Mouse (Mus musculus): Measurements from ENCODE around the gene 1700028J19Rik. TPM values are rescaled to one million over a fixed set of nuclear protein-coding genes. Genes with fewer than 3 reads are reported as not detected.
"Not testable (repeated sequence)": the region's sequence is repeated elsewhere in the genome, so short reads cannot be mapped to it uniquely, and the experiment has no call there.

1700028J19Rik gene
- polyA plus RNA-seq, 1 experiment from 2014 or later: 1.2 TPM

GRCm38 (mm10) chr7:44271309-44271708 is 24.8 kb upstream of the 1700028J19Rik start:
- no peak overlapping the region for H3K4me2 ChIP-seq (replicated peaks)
- H3K27ac ChIP-seq (replicated peaks): no peak overlapping the region
- H3K4me1 ChIP-seq: no peaks in the 10 kb centered on the region
- no peak for ATAC-seq (replicated peaks)
- no peak overlapping the region for H3K9ac ChIP-seq (replicated peaks)
- H3K27me3 ChIP-seq: peaks cover 3% of the 10 kb centered on the region; the same call in 1 of the 2 replicates
- no peak overlapping the region for H3K4me3 ChIP-seq
- H3K36me3 ChIP-seq: no peaks in the 10 kb centered on the region
- H3K9me3 ChIP-seq: no peaks in the 10 kb centered on the region
- 76% methylated on average over 2 of the region's 2 CpGs for WGBS

GRCm38 (mm10) chr7:44269397-44269796 is 22.9 kb upstream of the 1700028J19Rik start:
- Histone ChIP-seq H3K27ac (replicated peaks) (no peak overlapping the region), H3K4me2 (replicated peaks) (no peak overlapping the region), H3K36me3 (no peaks in the 10 kb centered on the region), H3K9me3 (no peaks in the 10 kb centered on the region), H3K4me1 (no peaks in the 10 kb centered on the region), H3K4me3 (no peak overlapping the region), H3K27me3 (peaks cover under 1% of the 10 kb centered on the region; the same call in 1 of the 2 replicates), H3K9ac (replicated peaks) (no peak overlapping the region)
- ATAC-seq (replicated peaks): no peak
- 90% methylated on average over 2 of the region's 2 CpGs for WGBS

GRCm38 (mm10) chr7:44268117-44268516 is 21.6 kb upstream of the 1700028J19Rik start:
- Histone ChIP-seq H3K27me3 (no peaks in the 10 kb centered on the region; the same call in 1 of the 2 replicates), H3K4me1 (peaks cover 3% of the 10 kb centered on the region; the same call in 1 of the 2 replicates), H3K36me3 (no peaks in the 10 kb centered on the region), H3K9me3 (no peaks in the 10 kb centered on the region), H3K4me3 (no peak overlapping the region), H3K9ac (replicated peaks) (no peak overlapping the region), H3K27ac (replicated peaks) (no peak overlapping the region), H3K4me2 (replicated peaks) (no peak overlapping the region)
- 87% methylated on average over 11 of the region's 11 CpGs for WGBS
- no peak for ATAC-seq (replicated peaks)

- Histone ChIP-seq H3K4me3 (peak overlapping the region; percentile 33), H3K27ac (replicated peaks) (no peak overlapping the region), H3K9me3 (no peaks in the 10 kb centered on the region), H3K4me2 (replicated peaks) (peak overlapping the region; percentile 57), H3K36me3 (no peaks in the 10 kb centered on the region), H3K9ac (replicated peaks) (peak overlapping the region; percentile 46), H3K27me3 (no peaks in the 10 kb centered on the region), H3K4me1 (peaks cover 6% of the 10 kb centered on the region; the same call in 1 of the 2 replicates)
- WGBS: 1% methylated on average over 34 of the region's 34 CpGs
- peak; percentile 88 for ATAC-seq (replicated peaks)
These were observed 16.5 kb upstream of the 1700028J19Rik start for GRCm38 (mm10) chr7:44262791-44263643.

- Histone ChIP-seq H3K4me2 (replicated peaks) (no peak within 1 kb of the TSS), H3K4me3 (no peak within 1 kb of the TSS), H3K4me1 (peaks cover 6% of the 10 kb centered on the region; the same call in 1 of the 2 replicates), H3K9me3 (no peaks in the 10 kb centered on the region), H3K36me3 (no peaks in the 10 kb centered on the region), H3K27ac (replicated peaks) (no peak within 1 kb of the TSS), H3K27me3 (no peaks in the 10 kb centered on the region), H3K9ac (replicated peaks) (no peak within 1 kb of the TSS)
- WGBS: 54% methylated on average over 5 of the region's 5 CpGs
- no peak for ATAC-seq (replicated peaks)
These were observed 14.7 kb upstream of the 1700028J19Rik start, which contains the start of gene Gm15517 for GRCm38 (mm10) chr7:44261147-44261546. Gm15517 (plus strand) TSS chr7:44261447.

GRCm38 (mm10) chr7:44260410-44260809 is 13.9 kb upstream of the 1700028J19Rik start:
- Histone ChIP-seq H3K27ac (replicated peaks) (no peak overlapping the region), H3K4me1 (peaks cover 6% of the 10 kb centered on the region; the same call in 1 of the 2 replicates), H3K4me3 (no peak overlapping the region), H3K9ac (replicated peaks) (no peak overlapping the region), H3K9me3 (no peaks in the 10 kb centered on the region), H3K36me3 (0 out of 2 replicates have a peak, but pooled peaks cover 2% of the 10 kb centered on the region), H3K4me2 (replicated peaks) (no peak overlapping the region), H3K27me3 (no peaks in the 10 kb centered on the region)
- no peak for ATAC-seq (replicated peaks)
- WGBS: 77% methylated on average over 6 of the region's 6 CpGs

- Histone ChIP-seq H3K36me3 (peaks cover 19% of the 10 kb centered on the region), H3K4me1 (peaks cover 1% of the 10 kb centered on the region; the same call in 1 of the 2 replicates), H3K27ac (replicated peaks) (no peak within 1 kb of the TSS), H3K4me3 (no peak within 1 kb of the TSS), H3K9ac (replicated peaks) (no peak within 1 kb of the TSS), H3K4me2 (replicated peaks) (no peak within 1 kb of the TSS), H3K9me3 (no peaks in the 10 kb centered on the region), H3K27me3 (no peaks in the 10 kb centered on the region)
- 85% methylated on average over 4 of the region's 4 CpGs for WGBS
- ATAC-seq (replicated peaks): no peak
These were observed 10.8 kb upstream of the 1700028J19Rik start, which contains the start of gene Acp4 for GRCm38 (mm10) chr7:44257278-44257677. Acp4 (minus strand) TSS chr7:44257378.

GRCm38 (mm10) chr7:44254930-44255329 is 8.4 kb upstream of the 1700028J19Rik start:
- no peak for ATAC-seq (replicated peaks)
- no peak overlapping the region for H3K4me2 ChIP-seq (replicated peaks)
- peaks cover 35% of the 10 kb centered on the region for H3K36me3 ChIP-seq
- H3K27me3 ChIP-seq: no peaks in the 10 kb centered on the region
- H3K4me3 ChIP-seq: no peak overlapping the region
- WGBS: 85% methylated on average over 6 of the region's 6 CpGs
- no peak overlapping the region for H3K27ac ChIP-seq (replicated peaks)
- H3K9ac ChIP-seq (replicated peaks): no peak overlapping the region
- H3K4me1 ChIP-seq: peaks cover 6% of the 10 kb centered on the region; the same call in 1 of the 2 replicates
- no peaks in the 10 kb centered on the region for H3K9me3 ChIP-seq

GRCm38 (mm10) chr7:44253023-44253616 is 6.6 kb upstream of the 1700028J19Rik start:
- Histone ChIP-seq H3K4me3 (no peak overlapping the region), H3K27me3 (no peaks in the 10 kb centered on the region), H3K4me2 (replicated peaks) (no peak overlapping the region), H3K9me3 (no peaks in the 10 kb centered on the region), H3K36me3 (peaks cover 50% of the 10 kb centered on the region), H3K4me1 (peaks cover 22% of the 10 kb centered on the region), H3K27ac (replicated peaks) (no peak overlapping the region), H3K9ac (replicated peaks) (no peak overlapping the region)
- 66% methylated on average over 15 of the region's 15 CpGs for WGBS
- 0 out of 2 replicates have a peak, but pooled peaks have one; percentile 10 for ATAC-seq (replicated peaks)

GRCm38 (mm10) chr7:44250732-44251275 is 4.3 kb upstream of the 1700028J19Rik start:
- H3K9ac ChIP-seq (replicated peaks); H3K4me3 ChIP-seq; ATAC-seq (replicated peaks); H3K27me3 ChIP-seq; H3K9me3 ChIP-seq; H3K27ac ChIP-seq (replicated peaks); H3K4me2 ChIP-seq (replicated peaks): not testable (repeated sequence)
- Histone ChIP-seq H3K4me1 (peaks cover 32% of the 10 kb centered on the region), H3K36me3 (peaks cover 49% of the 10 kb centered on the region)
- 88% methylated on average over 17 of the region's 17 CpGs for WGBS

GRCm38 (mm10) chr7:44249248-44249647 is 2.8 kb upstream of the 1700028J19Rik start:
- Histone ChIP-seq H3K27me3 (no peaks in the 10 kb centered on the region), H3K36me3 (peaks cover 45% of the 10 kb centered on the region), H3K4me3 (no peak overlapping the region), H3K4me2 (replicated peaks) (no peak overlapping the region), H3K4me1 (peaks cover 40% of the 10 kb centered on the region), H3K9ac (replicated peaks) (no peak overlapping the region), H3K27ac (replicated peaks) (no peak overlapping the region), H3K9me3 (no peaks in the 10 kb centered on the region)
- no peak for ATAC-seq (replicated peaks)
- WGBS: 93% methylated on average over 4 of the region's 4 CpGs

- ATAC-seq (replicated peaks): no peak
These were observed 1.5 kb upstream of the 1700028J19Rik start for GRCm38 (mm10) chr7:44247971-44248370.

More at GRCm38 (mm10) chr7:44247971-44248370, 1.5 kb upstream of the 1700028J19Rik start:
- no peaks in the 10 kb centered on the region for H3K9me3 ChIP-seq
- peaks cover 38% of the 10 kb centered on the region for H3K36me3 ChIP-seq
- peak overlapping the region; percentile 69 for H3K4me2 ChIP-seq (replicated peaks)
- H3K4me1 ChIP-seq: peaks cover 40% of the 10 kb centered on the region
- H3K9ac ChIP-seq (replicated peaks): peak overlapping the region; percentile 91
- 92% methylated on average over 2 of the region's 2 CpGs for WGBS
- H3K27ac ChIP-seq (replicated peaks): no peak overlapping the region
- H3K4me3 ChIP-seq: peak overlapping the region; percentile 94
- H3K27me3 ChIP-seq: no peaks in the 10 kb centered on the region; the same call in 1 of the 2 replicates
